Mouse (Mus musculus) liver, postnatal 0 days (tissue): ENCODE results near the gene 0610040J01Rik. TPM values are rescaled to one million over a fixed set of nuclear protein-coding genes. Genes with fewer than 3 reads are reported as not detected.

Experiments used
- ATAC-seq: fragments of 200-750 bp; cut with Nextera tagmentation; 2 replicates; pipeline ENCODE4 v1.8.0; 2017; ENCODE audit warnings: mild to moderate bottlenecking, moderate library complexity
- DNase-seq: peaks from one replicate; pipeline ENCODE4 v3.0.0-alpha.2; 2016
- H3K27ac ChIP-seq: fragments of 300-500 bp; sonication (generic); 2 replicates; pipeline ENCODE4 v1.5.1; 2014; ENCODE audit warnings: antibody characterized with exemption, moderate library complexity, mild to moderate bottlenecking, low read depth
- H3K27me3 ChIP-seq: fragments of 300-500 bp; sonication (generic); 2 replicates; pipeline ENCODE4 v1.6.1; 2014; ENCODE audit warnings: low read length, control low read depth, mixed read lengths; ENCODE audit not compliant: insufficient read depth
- H3K36me3 ChIP-seq: fragments of 300-500 bp; sonication (generic); replicated peaks from 2 replicates; pipeline ENCODE4 v1.6.1; 2014; ENCODE audit warnings: mild to moderate bottlenecking, control low read depth, low read length, moderate library complexity, mixed read lengths; ENCODE audit not compliant: insufficient read depth
- H3K4me1 ChIP-seq: fragments of 300-500 bp; sonication (generic); 2 replicates; pipeline ENCODE4 v1.6.1; 2014; ENCODE audit warnings: antibody characterized with exemption, mild to moderate bottlenecking, control low read depth; ENCODE audit not compliant: insufficient read depth
- H3K4me2 ChIP-seq: fragments of 300-500 bp; sonication (generic); 2 replicates; pipeline ENCODE4 v1.6.1; 2014; ENCODE audit warnings: low read depth, mild to moderate bottlenecking, low read length, moderate library complexity, mixed read lengths
- H3K4me3 ChIP-seq: fragments of 300-500 bp; sonication (generic); 2 replicates; pipeline ENCODE4 v1.5.1; 2014; ENCODE audit warnings: low read depth, low read length
- H3K9ac ChIP-seq: fragments of 300-500 bp; sonication (generic); replicated peaks from 2 replicates; pipeline ENCODE4 v1.6.1; 2014; ENCODE audit warnings: mild to moderate bottlenecking, moderate library complexity
- H3K9me3 ChIP-seq: fragments of 300-500 bp; sonication (generic); 2 replicates; pipeline ENCODE4 v1.6.1; 2016; ENCODE audit warnings: mild to moderate bottlenecking, control low read depth, low read length, mixed read lengths
- CTCF ChIP-seq: sonication (generic); IDR thresholded peaks from 2 replicates; pipeline ENCODE4 v1.5.1; 2016; ENCODE audit warnings: antibody characterized with exemption, low read depth
- EP300 ChIP-seq: IDR thresholded peaks from 2 replicates; pipeline ENCODE4 v1.6.1; 2016; ENCODE audit warnings: antibody characterized with exemption, low read depth, mild to moderate bottlenecking
- WGBS: fragments of 180-500 bp; shearing (Covaris S2); extraction: QIAGEN DNeasy Blood & Tissue Kit; methylation state at CpG from one replicate; pipeline ENCODE4 v1.1.7; 2014; ENCODE audit not compliant: insufficient replicate concordance; 5-methylcytosine and 5-hydroxymethylcytosine counted together
- polyA plus RNA-seq: library from polyadenylated mRNA; unstranded; fragments of >200 nt; fragmentation: Nextera tagmentation; extraction: Ambion mirVana; gene quantifications from 2 replicates; pipeline ENCODE4 v1.2.1, GENCODE M21; 2015

The 0610040J01Rik gene
- polyA plus RNA-seq, 1 experiment from 2014 or later = 31.7 TPM

- ATAC-seq (no peak), DNase-seq (no peak)
Measured at GRCm38 (mm10) chr5:63918201-63918600, 106.0 kb downstream of the 0610040J01Rik start.

GRCm38 (mm10) chr5:63923305-63924025 lies 111.3 kb downstream of the 0610040J01Rik start:
- ATAC-seq = no peak
- no peak for DNase-seq

More at GRCm38 (mm10) chr5:63918201-63918600, 106.0 kb downstream of the 0610040J01Rik start:
- Histone ChIP-seq H3K4me2 (no peak overlapping the region), H3K4me1 (no peaks in the 10 kb centered on the region), H3K36me3 (0 out of 2 replicates have a peak, but pooled peaks cover 16% of the 10 kb centered on the region), H3K4me3 (no peak overlapping the region), H3K27ac (no peak overlapping the region), H3K9me3 (no peaks in the 10 kb centered on the region), H3K27me3 (no peaks in the 10 kb centered on the region), H3K9ac (no peak overlapping the region)
- WGBS = 71% methylated on average over 4 of the region's 4 CpGs
- TF ChIP-seq EP300 (no peak), CTCF (no peak)

GRCm38 (mm10) chr5:63925035-63925628 lies 113.0 kb downstream of the 0610040J01Rik start:
- H3K36me3 ChIP-seq = peaks cover 45% of the 10 kb centered on the region
- no peak for TF ChIP-seq EP300
- no peak for TF ChIP-seq CTCF
- no peak overlapping the region for H3K9ac ChIP-seq
- no peak overlapping the region for H3K4me2 ChIP-seq
- ATAC-seq = no peak
- no peaks in the 10 kb centered on the region for H3K9me3 ChIP-seq
- no peak overlapping the region for H3K4me3 ChIP-seq
- H3K27ac ChIP-seq = no peak overlapping the region
- no peaks in the 10 kb centered on the region for H3K27me3 ChIP-seq
- no peak for DNase-seq
- 52% methylated on average over 14 of the region's 14 CpGs for WGBS
- no peaks in the 10 kb centered on the region for H3K4me1 ChIP-seq

More at GRCm38 (mm10) chr5:63923305-63924025, 111.3 kb downstream of the 0610040J01Rik start:
- WGBS = 73% methylated on average over 13 of the region's 13 CpGs
- Histone ChIP-seq H3K27me3 (no peaks in the 10 kb centered on the region), H3K9ac (no peak overlapping the region), H3K4me3 (no peak overlapping the region), H3K4me2 (no peak overlapping the region), H3K9me3 (no peaks in the 10 kb centered on the region), H3K36me3 (peaks cover 34% of the 10 kb centered on the region), H3K4me1 (no peaks in the 10 kb centered on the region), H3K27ac (no peak overlapping the region)
- no peak for TF ChIP-seq CTCF
- TF ChIP-seq EP300 = no peak

DNA sequence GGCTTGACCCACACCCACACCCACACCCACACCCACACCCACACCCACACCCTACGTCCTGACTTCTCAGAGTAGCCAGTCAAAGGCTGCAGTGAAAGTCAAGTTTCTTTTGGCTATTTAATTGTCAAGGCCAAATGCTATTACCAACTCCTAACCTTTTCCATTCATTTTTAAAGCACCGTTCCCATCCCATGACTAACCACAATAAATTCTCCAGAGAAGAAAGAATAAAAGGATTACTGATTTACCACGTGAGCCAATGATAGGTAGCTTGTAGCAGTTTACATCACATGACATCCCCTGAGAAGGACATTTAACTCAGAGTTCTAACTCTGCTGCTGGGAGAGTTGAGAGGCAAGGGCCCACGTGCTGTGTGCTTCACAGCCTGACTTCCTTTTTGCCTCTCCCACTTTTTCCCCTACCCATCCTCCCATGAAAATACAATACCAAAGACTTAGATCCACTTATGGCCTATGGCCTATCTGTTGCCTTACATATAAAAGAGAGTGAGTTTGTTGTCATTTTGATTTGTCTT lies 118.7 kb downstream of the 0610040J01Rik start:
- H3K4me3 ChIP-seq = no peak overlapping the region
- ATAC-seq (no peak), DNase-seq (no peak)
- WGBS = 80% methylated on average over 4 of the region's 4 CpGs
- peaks cover 42% of the 10 kb centered on the region for H3K36me3 ChIP-seq
- no peak overlapping the region for H3K4me2 ChIP-seq
- H3K4me1 ChIP-seq = peaks cover 8% of the 10 kb centered on the region
- no peak overlapping the region for H3K9ac ChIP-seq
- no peak overlapping the region for H3K27ac ChIP-seq
- no peaks in the 10 kb centered on the region for H3K27me3 ChIP-seq
- H3K9me3 ChIP-seq = no peaks in the 10 kb centered on the region
- TF ChIP-seq EP300 (no peak), CTCF (no peak)

DNA sequence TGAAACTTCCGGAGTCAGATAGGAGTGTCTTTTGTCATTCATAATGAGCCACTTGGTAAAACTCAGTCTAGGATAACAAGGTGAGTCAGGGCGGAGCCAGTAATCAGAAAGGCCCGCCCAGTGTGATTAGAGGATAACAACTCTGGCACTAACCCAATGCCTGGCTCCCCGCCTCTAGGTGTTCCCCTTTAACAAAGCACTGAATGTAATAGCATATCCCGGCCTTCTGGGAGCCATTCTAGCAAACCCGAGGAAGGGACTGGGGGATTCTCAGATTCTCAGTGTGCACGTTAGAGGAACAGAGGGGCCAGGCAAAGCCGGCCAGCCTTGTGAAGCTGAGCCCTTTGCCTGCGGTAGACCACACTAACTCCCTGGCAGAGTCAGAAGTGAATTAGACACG lies 120.7 kb downstream of the 0610040J01Rik start:
- Histone ChIP-seq H3K36me3 (peaks cover 30% of the 10 kb centered on the region), H3K9me3 (no peaks in the 10 kb centered on the region), H3K9ac (no peak overlapping the region), H3K4me1 (peaks cover 9% of the 10 kb centered on the region), H3K4me2 (no peak overlapping the region), H3K4me3 (no peak overlapping the region), H3K27me3 (no peaks in the 10 kb centered on the region), H3K27ac (0 out of 2 replicates have a peak overlapping the region, but pooled peaks have one; percentile 22)
- TF ChIP-seq CTCF (no peak), EP300 (no peak)
- no peak for ATAC-seq
- DNase-seq = no peak
- WGBS = 64% methylated on average over 10 of the region's 10 CpGs

DNA sequence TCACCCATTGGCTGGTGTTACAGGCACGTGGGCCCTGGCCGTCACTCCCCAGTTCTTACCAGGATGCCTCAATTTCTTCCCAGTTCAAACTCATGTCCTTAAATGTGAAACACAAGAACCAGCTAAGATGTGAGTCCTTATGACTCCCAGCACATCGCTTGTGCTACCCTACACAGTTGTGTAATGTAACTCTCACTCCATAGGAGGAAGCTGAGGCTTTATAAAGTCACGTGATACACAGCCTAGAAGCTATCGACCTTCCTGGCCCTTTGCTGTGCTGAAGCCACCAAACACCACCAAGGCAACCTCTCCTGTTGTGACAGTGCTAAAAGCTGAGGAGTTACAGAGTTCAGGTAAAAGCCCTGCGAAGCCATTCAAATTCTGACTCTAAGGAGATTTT lies 123.4 kb downstream of the 0610040J01Rik start:
- DNase-seq (no peak), ATAC-seq (no peak)
- H3K9ac ChIP-seq = no peak overlapping the region
- no peaks in the 10 kb centered on the region for H3K9me3 ChIP-seq
- peaks cover 19% of the 10 kb centered on the region for H3K4me1 ChIP-seq
- no peak overlapping the region for H3K4me3 ChIP-seq
- no peaks in the 10 kb centered on the region for H3K27me3 ChIP-seq
- H3K27ac ChIP-seq = peak overlapping the region; percentile 87
- 64% methylated on average over 6 of the region's 6 CpGs for WGBS
- TF ChIP-seq CTCF (no peak), EP300 (no peak)
- H3K36me3 ChIP-seq = peaks cover 16% of the 10 kb centered on the region; the same call in 1 of the 2 replicates
- H3K4me2 ChIP-seq = no peak overlapping the region
